Mouse (Mus musculus) CH12.LX (cell line): ENCODE measurements around the gene Plod1.

ENCODE experiments used
- CHD2 ChIP-seq: IDR thresholded peaks from 2 replicates; pipeline ENCODE4 v1.6.1; 2011; ENCODE audit warnings: low read length, improper control_type of control experiment
- CTCF ChIP-seq, 2 experiments: IDR thresholded peaks in 1 of 2; conservative IDR thresholded peaks in 1 of 2; 2 replicates each; pipeline ENCODE4 v1.5.1; 2011 to 2012; ENCODE audit warnings: low read depth in 2 of 2, low read length in 2 of 2, improper control_type of control experiment in 1 of 2, inconsistent platforms in 1 of 2, mild to moderate bottlenecking in 1 of 2, moderate library complexity in 1 of 2
- EP300 ChIP-seq: IDR thresholded peaks from 2 replicates; pipeline ENCODE4 v1.6.1; 2011; ENCODE audit warnings: low read length, improper control_type of control experiment
- MAFK ChIP-seq: IDR thresholded peaks from 2 replicates; pipeline ENCODE4 v1.6.1; 2011; ENCODE audit warnings: low read length, improper control_type of control experiment; ENCODE audit not compliant: insufficient replicate concordance

- no peak for TF ChIP-seq CHD2
- no peak for TF ChIP-seq EP300
- no peak for TF ChIP-seq CTCF (conservative IDR thresholded peaks at IDR 0.05 in 1 of 2, IDR thresholded peaks at IDR 0.05 in 1 of 2; ENCODE audit: low read depth in 2 of 2, low read length in 2 of 2)
- TF ChIP-seq MAFK = no peak
Observed at GRCm38 (mm10) chr4:147928136-147928535, 8.4 kb downstream of the Plod1 start.
